Mouse (Mus musculus): ENCODE measurements around the gene Clip4. TPM values are rescaled to one million over a fixed set of nuclear protein-coding genes. Genes with fewer than 3 reads are reported as not detected.
"Not testable (repeated sequence)": the region's sequence is repeated elsewhere in the genome, so short reads cannot be mapped to it uniquely, and the experiment has no call there.

Clip4 gene
- 10 to 100 TPM; 20.8 to 26.1 TPM for total RNA-seq (2021)
- long read RNA-seq, experiment 1, partial matches to known transcripts = 4 of 21 reads
- long read RNA-seq, experiment 1, other reads (novel, unspliced or antisense) = 17 of 21 reads
- long read RNA-seq, experiment 2, partial matches to known transcripts = 0 of 7 reads
- long read RNA-seq, experiment 2, other reads (novel, unspliced or antisense) = 7 of 7 reads

DNA sequence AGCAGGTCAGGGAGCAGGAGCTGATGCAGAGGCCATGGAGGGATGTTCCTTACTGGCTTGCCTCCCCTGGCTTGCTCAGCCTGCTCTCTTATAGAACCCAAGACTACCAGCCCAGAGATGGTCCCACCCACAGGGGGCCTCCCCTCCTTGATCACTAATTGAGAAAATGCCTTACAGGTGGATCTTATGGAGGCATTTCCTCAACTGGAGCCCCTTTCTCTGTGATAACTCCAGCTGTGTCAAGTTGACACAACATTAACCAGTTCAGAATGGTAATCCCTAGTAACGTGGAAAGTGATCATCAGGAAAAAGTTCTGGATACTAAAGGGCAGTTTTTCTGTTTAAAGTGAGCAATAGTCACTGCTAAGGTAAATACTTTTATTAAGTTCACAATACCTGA, at the start of gene Clip4:
Gene Clip4 (plus strand): TSS at position 301 of the 400 bp plus-strand sequence.
- not testable (repeated sequence) for DNase-seq

DNA sequence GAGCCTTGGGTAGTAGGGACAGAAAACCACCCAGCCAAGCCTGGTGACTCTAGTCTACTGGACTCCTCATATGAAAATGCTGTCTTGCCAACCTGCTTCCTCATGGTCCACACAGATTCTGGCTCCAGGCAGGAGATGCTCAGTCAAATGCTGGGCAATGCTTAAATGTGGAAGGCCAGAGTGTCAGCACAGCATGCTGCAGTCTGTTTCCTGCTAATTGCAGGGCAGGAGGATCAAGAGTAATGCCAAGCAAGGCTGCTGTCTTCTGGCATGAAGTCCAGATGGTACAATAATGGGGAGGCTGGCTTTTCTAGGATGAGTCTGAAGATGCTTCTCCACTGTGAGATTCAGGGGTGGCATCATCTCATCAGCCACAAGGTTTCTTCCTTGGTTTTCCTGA, 47.8 kb upstream of the Clip4 start:
- no peak for DNase-seq

DNA sequence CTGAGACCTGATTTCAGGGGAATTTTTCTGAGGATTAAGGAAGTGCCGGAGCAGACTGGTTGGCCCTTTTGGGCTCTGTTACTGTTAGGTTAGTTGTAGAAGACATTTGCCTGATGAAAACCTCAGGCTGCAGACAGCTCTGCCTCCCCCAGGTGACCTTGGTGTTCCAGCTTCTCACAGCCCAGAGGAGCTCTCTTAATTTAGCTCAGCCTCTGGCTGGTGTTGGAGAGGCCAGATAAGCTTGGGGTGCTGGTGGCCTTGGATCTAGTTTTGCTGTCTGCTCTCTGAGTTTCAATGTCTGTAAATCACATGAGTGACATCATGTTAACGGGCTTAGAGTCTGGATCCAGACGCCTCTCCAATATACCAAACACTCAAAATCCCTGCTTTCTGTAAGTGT, 47.3 kb upstream of the Clip4 start:
- peak; percentile 59 to 69 for DNase-seq

DNA sequence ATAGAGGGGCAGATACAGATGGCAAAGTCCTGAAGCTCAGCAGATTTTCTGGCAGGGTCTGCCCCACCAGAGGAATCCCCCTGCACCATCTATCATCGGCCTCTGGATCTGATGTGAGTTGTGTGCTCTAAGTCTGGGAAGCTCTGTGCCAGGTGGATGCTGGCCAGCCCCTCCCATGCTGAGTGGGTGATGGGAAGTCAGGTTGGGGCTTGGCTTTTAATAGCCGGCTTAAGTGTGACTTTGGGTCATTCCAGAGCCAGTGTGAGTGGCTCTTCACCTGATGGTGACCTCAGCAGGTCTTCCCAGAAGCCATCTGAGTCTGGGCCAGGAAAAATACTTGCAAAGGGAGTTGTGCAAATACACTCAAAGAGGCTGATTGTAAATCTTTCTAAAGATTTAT, 37.6 kb upstream of the Clip4 start:
- DNase-seq = no peak

DNA sequence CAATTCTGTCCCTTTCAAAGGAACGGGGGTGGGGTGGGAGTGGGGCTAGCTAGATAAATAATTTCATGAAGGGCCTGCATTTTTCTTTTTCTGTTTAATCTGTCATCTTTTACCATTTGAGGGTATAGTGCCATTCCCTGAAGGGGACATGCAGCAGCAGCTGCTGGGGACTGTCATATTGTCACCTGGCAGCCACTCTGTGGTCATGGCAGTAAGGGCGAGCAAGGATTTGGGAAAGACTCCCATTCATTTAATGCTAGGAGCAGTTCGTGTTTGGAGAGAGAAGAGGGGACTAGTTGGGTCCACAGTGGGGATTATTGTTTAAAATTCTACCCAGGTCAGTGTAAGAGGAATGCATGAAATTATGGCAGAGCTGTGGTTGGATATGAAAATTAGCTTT, 31.8 kb upstream of the Clip4 start:
- DNase-seq = no peak

DNA sequence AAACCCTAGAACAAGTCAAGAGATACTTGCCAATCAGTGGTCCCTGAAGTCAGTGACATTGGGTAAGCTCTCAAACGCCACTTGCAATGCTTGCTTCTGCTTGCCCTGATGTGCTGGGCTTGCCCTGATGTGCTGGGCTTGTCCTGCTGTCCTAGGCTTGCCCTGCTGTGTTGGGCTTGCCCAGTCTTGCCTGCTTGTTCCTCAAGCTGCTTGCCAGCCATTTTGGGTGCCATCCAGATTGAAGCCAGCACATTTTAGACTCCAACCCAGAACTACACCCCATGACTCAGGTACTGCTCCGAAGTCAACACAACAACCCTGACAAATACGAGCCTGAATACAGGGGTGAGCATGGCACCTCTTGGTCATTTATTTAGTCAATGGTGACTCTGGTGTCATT, 26.1 kb upstream of the Clip4 start:
- no peak for DNase-seq

DNA sequence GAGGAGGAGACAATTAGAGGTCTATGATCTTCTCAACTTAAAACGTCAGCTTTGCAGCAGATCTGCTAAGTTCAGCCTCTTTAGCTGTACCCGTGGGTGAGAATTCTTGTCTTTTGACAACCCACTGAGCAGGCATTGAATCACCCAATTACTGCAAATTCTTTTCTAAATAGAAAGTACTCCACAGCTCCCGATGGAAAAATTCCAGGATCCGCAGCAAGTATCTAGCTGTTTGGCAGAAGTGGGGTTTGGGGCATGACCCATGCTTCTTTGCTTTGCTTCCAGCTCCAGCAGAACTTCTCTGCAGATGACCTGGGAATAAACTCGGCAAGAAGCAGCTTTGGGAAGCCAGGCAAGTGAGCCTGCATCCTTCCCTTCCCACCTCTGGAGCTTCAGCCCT, 25.3 kb upstream of the Clip4 start:
- no peak for DNase-seq

DNA sequence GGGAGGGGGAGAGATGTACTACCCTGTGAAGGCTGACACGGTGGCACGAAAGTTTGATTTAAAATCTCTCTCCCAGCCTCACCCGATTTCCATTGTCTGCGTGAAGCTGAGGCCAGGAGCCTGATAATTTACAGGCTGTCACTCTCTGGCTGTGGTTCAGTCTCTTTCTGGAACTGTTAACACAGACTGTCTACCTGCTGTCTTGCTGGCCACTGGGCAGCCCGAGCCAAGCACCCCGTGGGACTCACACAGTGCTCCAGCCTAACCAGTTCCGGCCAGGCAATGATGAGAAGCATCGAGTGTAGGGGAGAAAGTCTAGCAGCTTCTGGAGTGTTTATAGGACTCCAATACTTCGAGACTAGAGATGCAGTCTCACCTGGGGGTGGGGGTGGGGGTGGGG, 22.2 kb upstream of the Clip4 start:
- DNase-seq = no peak

DNA sequence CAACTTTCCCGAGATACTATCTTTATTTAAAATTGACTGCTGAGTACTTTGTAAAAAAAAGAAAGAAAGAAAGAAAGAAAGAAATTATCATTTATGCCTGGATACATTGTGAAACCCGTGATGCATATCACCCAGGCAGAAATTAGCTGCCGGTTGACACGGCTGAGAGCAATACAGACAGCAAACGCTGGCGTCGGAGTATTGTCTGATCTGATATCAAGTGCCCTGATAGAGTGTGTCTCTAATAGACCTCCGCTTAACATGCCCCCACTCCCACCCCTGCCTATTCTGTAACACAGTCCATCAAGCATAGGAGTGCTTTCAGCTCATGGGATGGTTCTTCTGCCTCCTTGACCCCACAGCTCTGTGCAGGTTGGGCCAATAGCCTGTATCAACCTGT, 20.7 kb upstream of the Clip4 start:
- DNase-seq = no peak

DNA sequence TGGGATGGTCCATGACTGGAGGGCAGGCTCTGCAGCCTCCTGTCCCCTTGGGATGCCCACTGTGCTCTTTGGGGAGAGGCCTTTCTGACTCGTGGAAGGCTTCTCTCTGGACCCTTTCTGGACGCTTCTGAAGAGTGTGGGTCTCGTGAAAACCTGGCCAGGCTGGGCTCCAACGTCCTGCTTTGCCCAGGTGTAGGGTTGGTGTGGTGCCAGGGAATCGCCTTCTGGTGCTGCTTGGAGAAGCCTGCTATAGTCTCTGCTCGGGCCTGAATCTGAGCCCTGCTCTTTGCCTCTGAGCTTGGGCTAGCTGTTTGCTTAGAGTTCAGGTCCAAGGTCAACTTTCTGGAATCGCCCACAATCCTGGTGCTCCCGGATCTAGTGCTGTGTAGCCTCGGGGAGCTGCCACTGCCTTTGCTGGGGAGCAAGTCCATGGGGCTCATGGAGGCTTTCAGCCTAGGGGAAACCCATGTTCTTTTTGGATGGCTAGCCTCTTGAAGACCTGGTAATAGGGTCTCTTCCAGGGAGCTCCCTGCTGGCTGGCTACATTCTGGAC, 18.6 kb upstream of the Clip4 start:
- no peak for DNase-seq

DNA sequence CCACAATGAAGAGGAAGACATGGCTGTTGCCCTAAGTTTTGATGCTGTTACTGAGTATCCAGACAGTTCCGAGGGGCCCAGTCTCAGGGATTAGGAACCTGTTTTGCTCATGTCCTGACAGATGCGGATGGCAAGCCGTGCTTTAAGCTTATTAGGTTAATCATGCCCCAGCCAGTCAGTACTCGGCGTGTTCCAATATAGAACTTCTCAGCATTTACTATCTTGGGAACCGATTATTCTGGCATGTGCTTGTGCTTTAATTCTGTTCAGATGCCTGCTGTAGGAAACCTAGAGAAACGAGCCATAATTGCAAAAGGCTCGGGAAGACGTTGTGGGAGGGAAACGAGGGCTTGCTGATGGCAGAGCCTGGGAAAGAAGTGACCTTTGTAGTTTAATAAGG, 15.4 kb upstream of the Clip4 start, which contains the start of gene Pcare:
Gene Pcare (minus strand): TSS at position 64 of the 400 bp plus-strand sequence.
- DNase-seq = no peak

DNA sequence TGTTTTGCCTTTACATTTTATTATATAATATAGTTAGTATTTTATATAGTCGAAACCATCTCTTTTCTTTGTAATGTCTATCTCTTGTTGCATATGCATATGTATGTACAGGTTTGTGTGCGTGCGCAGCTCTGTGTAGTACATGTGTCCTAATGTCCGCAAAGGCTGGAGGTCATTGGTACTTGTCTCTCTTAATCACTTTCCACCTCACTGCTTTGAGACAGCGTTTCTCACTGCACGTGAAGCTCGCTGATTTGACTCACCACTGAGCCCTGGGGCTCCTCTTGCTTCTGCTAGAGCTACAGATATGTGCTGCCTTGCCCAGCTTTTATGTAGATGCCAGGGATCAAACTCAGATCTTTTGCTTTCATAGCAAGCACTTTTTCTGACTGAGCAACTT, 7.7 kb upstream of the Clip4 start:
- DNase-seq = no peak

DNA sequence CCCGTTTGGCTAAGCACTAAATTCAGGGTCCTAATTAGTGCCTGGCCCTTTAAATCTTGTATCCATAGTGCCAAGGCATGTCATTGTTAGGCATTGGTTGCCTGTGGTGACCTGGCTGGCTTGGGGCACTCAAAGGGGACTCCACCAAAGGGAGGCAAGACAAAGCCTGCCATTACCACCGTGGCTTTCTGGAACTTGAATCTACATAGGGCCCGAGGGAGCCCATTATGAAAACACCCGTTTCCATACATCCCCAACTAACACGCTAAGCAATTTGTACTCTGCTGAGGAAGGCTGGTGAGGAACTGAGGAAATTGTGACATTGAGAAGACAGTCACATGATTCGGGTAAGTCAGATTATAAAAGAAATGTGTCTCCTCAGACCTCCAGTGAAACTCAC, 1.3 kb downstream of the Clip4 start:
- no peak for DNase-seq

DNA sequence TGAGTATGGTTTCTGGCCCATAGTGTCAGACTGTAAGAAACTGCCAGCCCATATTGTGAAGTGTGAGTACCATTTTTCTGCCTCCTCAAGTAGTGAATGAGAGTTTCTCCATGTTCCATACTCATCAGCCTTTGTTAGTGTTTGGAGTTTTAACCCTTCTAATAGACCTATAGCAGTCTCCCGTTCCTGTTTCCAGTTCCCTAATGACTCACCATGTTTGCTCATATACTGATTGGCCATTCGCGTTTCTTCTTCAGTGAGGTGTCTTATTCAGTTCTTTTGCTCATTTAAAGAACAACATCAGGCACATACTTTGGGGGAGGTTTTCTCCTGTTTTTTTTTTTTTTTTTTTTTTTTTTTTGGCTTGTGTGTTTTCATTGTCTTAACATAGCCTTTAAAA, 2.4 kb downstream of the Clip4 start:
- DNase-seq = no peak

DNA sequence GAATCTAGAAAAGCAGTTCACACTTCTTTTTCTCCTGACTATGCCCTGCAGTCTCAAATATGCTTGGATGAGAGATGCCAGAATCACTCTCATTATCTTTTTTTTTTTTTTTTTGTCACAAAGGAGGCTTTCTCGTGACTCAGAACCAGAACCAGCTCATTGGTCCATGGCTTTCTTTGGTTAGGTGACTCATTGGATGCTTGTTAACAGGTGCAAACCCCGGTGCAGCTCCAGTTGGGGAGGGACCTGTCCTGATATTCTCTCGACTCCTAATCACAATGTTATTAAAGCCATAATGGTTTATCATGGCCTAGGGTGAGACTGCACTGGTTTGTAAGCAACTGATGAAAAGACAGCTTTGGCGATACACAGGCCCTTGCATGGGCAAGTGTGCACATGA, 5.9 kb downstream of the Clip4 start:
- no peak for DNase-seq

DNA sequence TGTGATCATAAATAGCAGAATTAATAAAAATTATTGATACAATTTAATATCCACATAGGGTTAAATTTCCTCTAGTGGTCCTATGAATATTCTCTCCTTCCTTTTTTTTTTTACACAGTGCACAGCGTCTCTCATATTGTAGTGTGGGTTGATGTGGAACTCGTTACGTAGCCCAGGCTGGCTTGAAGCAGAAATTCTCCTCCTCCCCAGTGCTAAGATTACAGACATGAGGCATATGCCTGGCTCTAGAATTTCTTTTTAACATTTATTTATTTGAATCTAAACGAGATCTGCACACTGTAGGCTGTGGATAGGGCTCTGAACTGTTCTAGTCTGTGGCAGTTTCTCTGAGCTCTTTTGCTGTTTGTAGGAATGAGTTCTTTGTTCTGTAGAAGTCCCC, 7.0 kb downstream of the Clip4 start:
- DNase-seq = no peak

DNA sequence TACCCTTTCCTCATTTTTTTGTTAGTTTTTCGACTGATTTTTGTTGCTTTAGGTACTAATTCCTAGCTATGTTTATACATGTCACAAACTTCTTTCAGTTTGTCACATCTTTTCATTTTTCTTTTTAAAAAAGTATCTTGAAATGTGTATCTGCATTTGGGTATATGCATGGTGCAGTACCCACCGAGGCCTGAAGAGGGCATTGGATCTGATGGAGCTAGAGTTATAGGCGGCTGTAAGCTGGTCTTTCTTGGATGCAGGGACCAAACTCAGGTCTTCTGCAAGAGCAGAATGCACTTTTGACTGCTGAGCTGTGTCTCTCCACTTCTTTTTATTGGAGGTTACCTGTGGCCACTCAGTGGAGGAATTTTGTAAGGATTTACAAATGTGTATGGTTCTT, 10.4 kb downstream of the Clip4 start:
- DNase-seq = no peak

DNA sequence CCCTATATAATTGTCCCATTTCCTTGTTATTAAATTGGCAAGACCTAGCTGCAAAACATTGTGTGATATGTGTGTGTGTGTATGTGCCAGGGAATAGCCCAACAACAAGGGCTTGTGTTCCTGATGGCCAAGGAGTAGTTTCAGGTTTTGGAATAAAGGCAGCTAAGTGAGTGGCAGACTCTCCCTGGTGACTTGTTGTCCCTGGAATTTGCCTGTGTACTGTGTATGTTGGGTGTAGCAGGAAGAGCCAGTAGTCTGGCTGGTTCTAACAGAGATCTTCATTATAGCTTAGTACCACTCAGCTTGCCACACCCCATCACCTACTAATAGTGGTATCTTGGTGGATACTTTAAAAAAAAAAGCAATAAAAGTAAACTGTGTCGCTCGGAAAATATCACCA, 12.2 kb downstream of the Clip4 start:
- DNase-seq = no peak

DNA sequence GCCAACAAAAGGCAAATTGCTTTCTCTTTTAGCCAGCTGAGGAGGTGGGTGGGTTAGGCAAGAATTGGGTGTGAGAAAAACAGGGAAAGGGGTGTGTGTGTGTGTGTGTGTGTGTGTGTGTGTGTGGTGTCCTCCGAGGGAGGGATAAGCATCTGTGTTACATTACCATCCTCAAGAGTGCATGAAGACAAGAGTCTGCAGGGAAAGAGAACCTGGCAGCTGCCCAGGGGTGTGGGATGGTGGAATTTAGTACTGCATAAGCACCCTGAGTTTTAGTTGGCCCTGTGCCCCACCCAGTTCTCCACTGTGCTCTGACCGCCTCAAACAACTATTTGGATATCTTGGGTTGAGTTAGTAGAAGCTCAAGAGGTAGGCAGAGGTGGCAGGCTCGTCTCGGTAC, 12.7 kb downstream of the Clip4 start:
- peak in 1 of 2 experiments; percentile 17 for DNase-seq

DNA sequence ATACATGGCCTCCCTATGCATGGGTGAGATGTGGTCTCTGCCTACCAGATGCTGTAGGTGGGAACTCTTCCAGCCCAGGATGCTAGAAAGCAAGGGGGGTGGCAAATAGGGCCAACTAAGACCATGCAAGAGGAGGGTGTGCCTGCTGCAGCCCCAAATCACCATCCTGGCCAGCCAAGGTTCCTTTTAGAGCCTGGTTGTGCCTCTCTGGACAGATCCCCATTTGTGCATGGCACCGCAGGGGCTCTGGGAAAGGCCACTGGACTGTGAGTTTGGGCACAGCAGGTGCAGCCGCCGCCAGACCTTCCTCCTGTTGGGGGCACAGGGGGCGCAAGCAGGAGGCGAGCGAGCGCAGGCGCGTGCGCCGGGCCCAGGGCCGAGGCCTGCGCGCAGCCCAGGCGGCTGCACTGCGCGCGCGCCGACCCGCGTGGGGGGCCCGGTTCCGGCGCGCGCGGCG, 14.0 kb downstream of the Clip4 start:
- DNase-seq = peak; percentile 14 to 59

DNA sequence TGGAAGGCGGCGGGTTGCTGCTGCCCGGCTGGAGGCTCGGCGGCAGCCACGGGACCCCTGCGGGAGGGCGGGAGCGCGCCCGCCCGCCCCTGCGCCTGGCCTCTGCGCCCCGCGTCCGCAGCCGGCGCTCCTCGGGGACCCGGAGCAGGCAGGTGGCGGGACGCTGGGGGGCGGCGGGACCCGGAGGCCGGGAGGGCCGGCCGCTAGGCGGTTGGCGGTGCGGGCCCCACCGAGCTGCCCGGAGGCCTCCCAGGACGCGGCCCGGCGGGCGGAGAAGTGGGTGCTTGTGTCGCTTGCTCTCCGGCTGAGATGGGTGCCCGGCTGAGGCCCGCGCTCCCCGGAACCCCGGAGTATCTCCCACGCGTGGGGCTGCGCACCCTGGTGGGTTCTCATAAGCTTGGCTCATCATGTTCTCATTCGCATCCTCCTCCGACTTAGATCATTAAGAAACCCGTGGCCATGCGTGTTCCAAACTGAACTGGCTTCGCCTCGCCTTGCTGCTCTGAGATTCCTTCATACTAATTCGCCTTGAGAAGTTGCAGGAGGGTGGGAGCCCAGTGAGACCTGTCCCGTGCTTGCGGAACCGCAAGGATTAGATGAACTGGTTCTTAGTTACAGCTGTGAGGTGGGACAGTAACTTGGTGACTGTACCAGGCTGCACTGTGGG, 14.6 kb downstream of the Clip4 start:
- peak; percentile 18 to 51 for DNase-seq

DNA sequence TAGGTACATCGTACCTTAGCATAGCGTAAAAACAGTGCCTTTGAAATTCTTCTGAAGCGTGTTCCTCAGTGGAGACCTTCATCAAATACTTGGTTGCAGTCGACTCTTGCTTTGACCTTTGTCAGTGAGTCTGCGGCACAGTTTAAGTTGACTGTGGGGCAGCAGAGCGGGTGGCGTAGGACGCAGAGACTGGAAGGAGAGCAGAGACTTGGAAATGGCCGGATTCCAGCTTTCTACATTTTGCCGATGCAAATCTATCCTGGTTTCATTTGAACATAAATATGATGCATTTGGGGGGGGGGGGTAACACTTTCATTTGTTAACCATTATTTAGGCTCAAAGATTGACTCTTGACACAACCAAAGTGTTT, 15.1 kb downstream of the Clip4 start:
- peak; percentile 2 to 21 for DNase-seq

DNA sequence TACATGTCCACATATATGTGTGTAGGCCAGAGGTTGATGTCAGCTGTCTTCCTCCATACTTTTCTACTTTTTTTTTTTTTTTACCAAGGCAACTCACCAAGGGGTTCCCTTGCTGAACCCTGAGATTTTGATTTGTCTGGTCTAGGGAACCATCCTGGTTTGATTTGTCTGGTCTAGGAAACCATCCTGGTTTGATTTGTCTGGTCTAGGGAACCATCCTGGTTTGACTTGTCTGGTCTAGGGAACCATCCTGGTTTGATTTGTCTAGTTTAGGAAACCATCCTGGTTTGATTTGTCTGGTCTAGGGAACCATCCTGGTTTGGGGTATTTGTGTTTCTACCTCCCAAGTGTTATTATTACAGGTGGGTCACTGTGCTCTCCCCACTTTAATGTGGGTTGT, 18.2 kb downstream of the Clip4 start:
- no peak for DNase-seq

DNA sequence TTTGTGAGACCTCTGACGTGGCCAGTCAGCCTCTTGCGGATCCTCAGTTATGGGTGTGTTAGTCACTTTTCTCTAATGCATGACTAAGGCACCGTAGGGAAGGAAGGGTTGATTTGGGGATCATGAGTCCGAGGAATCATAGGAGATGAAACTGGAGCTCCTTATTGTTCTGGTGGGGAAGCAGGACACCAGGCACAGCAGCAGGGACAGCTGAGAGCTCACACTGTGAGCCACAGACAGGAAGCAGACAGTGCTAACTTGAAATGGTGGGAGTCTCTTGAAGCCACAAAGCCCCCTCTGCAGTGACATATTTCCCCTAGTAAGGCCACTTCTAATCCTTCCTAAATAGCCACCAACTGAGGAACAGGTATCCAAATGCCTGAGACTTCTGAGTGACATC, 22.8 kb downstream of the Clip4 start:
- no peak for DNase-seq
